Mouse (Mus musculus) CH12.LX (cell line): Measurements from ENCODE around the gene Fermt1. TPM values are rescaled to one million over a fixed set of nuclear protein-coding genes. Genes with fewer than 3 reads are reported as not detected.

ENCODE experiments used
- DNase-seq: peaks from one replicate; pipeline ENCODE4 v3.0.0-alpha.2; 2013; ENCODE audit errors: extremely low read depth
- H3K27ac ChIP-seq: 2 replicates; pipeline ENCODE4 v1.5.1; 2012; ENCODE audit warnings: low read depth, mild to moderate bottlenecking, control low read depth, moderate library complexity; ENCODE audit not compliant: insufficient read depth
- H3K27me3 ChIP-seq: replicated peaks from 2 replicates; pipeline ENCODE3; 2012; ENCODE audit warnings: inconsistent platforms
- H3K36me3 ChIP-seq, 2 experiments: replicated peaks in 1 of 2; 2 replicates each; pipeline versions ENCODE3 to v1.6.1; 2012; ENCODE audit warnings: inconsistent platforms in 1 of 2, low read length in 1 of 2, mild to moderate bottlenecking in 1 of 2, mixed read lengths in 1 of 2, moderate library complexity in 1 of 2; ENCODE audit not compliant: control insufficient read depth in 1 of 2, insufficient read depth in 1 of 2
- H3K4me1 ChIP-seq, 2 experiments: 2 replicates each; pipeline ENCODE4 v1.6.1; 2012; ENCODE audit warnings: inconsistent platforms in 1 of 2, moderate library complexity in 1 of 2; ENCODE audit not compliant: insufficient read depth in 2 of 2, control insufficient read depth in 1 of 2
- H3K4me2 ChIP-seq: 2 replicates; pipeline ENCODE4 v1.6.1; 2012; ENCODE audit warnings: low read depth, mild to moderate bottlenecking, control low read depth; ENCODE audit not compliant: poor library complexity, insufficient read depth, severe bottlenecking
- H3K4me3 ChIP-seq, 3 experiments: fragments of 150-350 bp in 1 of 3; sonication (generic) in 1 of 3; replicated peaks in 1 of 3; 2 replicates each; pipeline versions ENCODE3 to v1.5.1; 2011 to 2012; ENCODE audit warnings: low read depth in 2 of 3, low read length in 2 of 3, mild to moderate bottlenecking in 2 of 3, moderate library complexity in 2 of 3, control low read depth in 1 of 3, improper control_type of control experiment in 1 of 3, inconsistent platforms in 1 of 3, mixed read lengths in 1 of 3; ENCODE audit not compliant: poor library complexity in 1 of 3
- H3K79me2 ChIP-seq: replicated peaks from 2 replicates; pipeline ENCODE4 v1.6.1; 2012; ENCODE audit warnings: mild to moderate bottlenecking, moderate library complexity; ENCODE audit not compliant: control insufficient read depth, poor library complexity, insufficient read depth, severe bottlenecking; ENCODE audit errors: extremely low read depth
- H3K9ac ChIP-seq: 2 replicates; pipeline ENCODE4 v1.6.1; 2012; ENCODE audit warnings: low read depth, mild to moderate bottlenecking, control low read depth, moderate library complexity; ENCODE audit not compliant: insufficient read depth
- H3K9me3 ChIP-seq: replicated peaks from 2 replicates; pipeline ENCODE3; 2012; ENCODE audit warnings: low read length, inconsistent platforms, mixed read lengths
- BHLHE40 ChIP-seq: IDR thresholded peaks from 2 replicates; pipeline ENCODE4 v1.6.1; 2011; ENCODE audit warnings: mild to moderate bottlenecking, low read depth, low read length, improper control_type of control experiment
- CHD1 ChIP-seq: IDR thresholded peaks from 2 replicates; pipeline ENCODE4 v1.6.1; 2012; ENCODE audit warnings: low read depth, low read length, improper control_type of control experiment, inconsistent platforms
- CTCF ChIP-seq, 2 experiments: IDR thresholded peaks in 1 of 2; conservative IDR thresholded peaks in 1 of 2; 2 replicates each; pipeline ENCODE4 v1.5.1; 2011 to 2012; ENCODE audit warnings: low read depth in 2 of 2, low read length in 2 of 2, improper control_type of control experiment in 1 of 2, inconsistent platforms in 1 of 2, mild to moderate bottlenecking in 1 of 2, moderate library complexity in 1 of 2
- ETS1 ChIP-seq: conservative IDR thresholded peaks from 2 replicates; pipeline ENCODE4 v1.6.1; 2012; ENCODE audit warnings: low read depth, mild to moderate bottlenecking, inconsistent platforms, low read length, improper control_type of control experiment, moderate library complexity
- GABPA ChIP-seq: IDR thresholded peaks from 2 replicates; pipeline ENCODE4 v1.6.1; 2012; ENCODE audit warnings: low read depth, low read length, improper control_type of control experiment, inconsistent platforms; ENCODE audit not compliant: insufficient replicate concordance
- MAFK ChIP-seq: IDR thresholded peaks from 2 replicates; pipeline ENCODE4 v1.6.1; 2011; ENCODE audit warnings: low read length, improper control_type of control experiment; ENCODE audit not compliant: insufficient replicate concordance
- NELFE ChIP-seq: IDR thresholded peaks from 2 replicates; pipeline ENCODE4 v1.6.1; 2011; ENCODE audit warnings: low read depth, low read length, improper control_type of control experiment
- POLR2A ChIP-seq: IDR thresholded peaks from 2 replicates; pipeline ENCODE4 v1.6.1; 2011; ENCODE audit warnings: low read depth, mild to moderate bottlenecking, improper control_type of control experiment, low read length
- POLR2AphosphoS2 ChIP-seq: IDR thresholded peaks from 2 replicates; pipeline ENCODE4 v1.6.1; 2011; ENCODE audit warnings: low read depth, low read length, improper control_type of control experiment
- RAD21 ChIP-seq: IDR thresholded peaks from 2 replicates; pipeline ENCODE4 v1.6.1; 2011; ENCODE audit warnings: low read depth, mild to moderate bottlenecking, low read length, improper control_type of control experiment, moderate library complexity
- SMC3 ChIP-seq: IDR thresholded peaks from 2 replicates; pipeline ENCODE4 v1.6.1; 2011; ENCODE audit warnings: low read depth, low read length, improper control_type of control experiment
- TCF12 ChIP-seq: IDR thresholded peaks from 2 replicates; pipeline ENCODE4 v1.6.1; 2014; ENCODE audit warnings: low read depth, mild to moderate bottlenecking, inconsistent platforms, low read length, improper control_type of control experiment
- UBTF ChIP-seq: IDR thresholded peaks from 2 replicates; pipeline ENCODE4 v1.6.1; 2012; ENCODE audit warnings: low read depth, mild to moderate bottlenecking, inconsistent platforms, low read length, improper control_type of control experiment, moderate library complexity
- ZNF384 ChIP-seq: IDR thresholded peaks from 2 replicates; pipeline ENCODE4 v1.6.1; 2012; ENCODE audit warnings: low read depth, low read length, improper control_type of control experiment, inconsistent platforms
- dilution Hi-C: fragments of 300-500 bp; cut with MboI; formaldehyde crosslinking; loops from 2 replicates; pipeline ENCODE4 v1.14.3; 2020; ENCODE audit warnings: low sequenced_read_pairs; ENCODE audit not compliant: extremely low pct_unique_long_range_greater_than_20kb, extremely low pct_ligation_motif_present
- in situ Hi-C: fragments of 300-500 bp; cut with MboI; formaldehyde crosslinking; loops from 3 replicates; pipeline ENCODE4 v1.14.3; 2019; ENCODE audit warnings: low sequenced_read_pairs, low pct_ligation_motif_present, low pct_unique_long_range_greater_than_20kb, mixed read lengths
- polyA plus RNA-seq: library from polyadenylated mRNA; unstranded; fragments of >175 nt; gene quantifications from 2 replicates; pipeline ENCODE4 v1.2.1, GENCODE M21; 2012; ENCODE audit warnings: low read depth; ENCODE audit not compliant: insufficient read length
- total RNA-seq, 2 experiments: library from RNA; depleted of rRNA; stranded (reverse); fragments of 300-350 nt in 1 of 2; fragments of >200 nt in 1 of 2; gene quantifications; 2 replicates each; pipeline ENCODE4 v1.2.3; 2012 to 2014

Gene Fermt1
- total and polyA plus RNA-seq, 3 experiments = not detected

DNA sequence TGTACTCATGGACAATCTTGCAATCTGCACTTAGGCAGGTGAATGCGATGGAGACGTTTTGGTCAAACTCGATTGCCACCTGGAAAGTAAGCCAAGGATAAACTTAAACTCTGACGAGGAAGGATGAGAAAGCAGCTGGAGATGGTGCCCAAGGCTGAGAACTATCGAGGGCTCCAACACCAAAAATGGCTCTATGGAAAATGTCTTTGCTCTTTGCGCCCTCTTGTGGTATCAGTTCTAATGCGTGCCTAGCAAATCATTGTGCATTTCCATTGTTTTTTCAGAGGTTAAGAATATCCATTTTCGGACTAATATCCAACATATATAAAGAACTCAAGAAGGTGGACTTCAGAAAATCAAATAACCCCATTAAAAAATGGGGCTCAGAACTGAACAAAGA, 38.9 kb downstream of the Fermt1 start (continued):
- TF ChIP-seq GABPA = no peak
- 0 out of 2 replicates have a peak, but pooled peaks have one; percentile 19 for TF ChIP-seq ZNF384
- no peak for TF ChIP-seq MAFK
- TF ChIP-seq BHLHE40 = peak; percentile 18; the same call in 1 of the 2 replicates

DNA sequence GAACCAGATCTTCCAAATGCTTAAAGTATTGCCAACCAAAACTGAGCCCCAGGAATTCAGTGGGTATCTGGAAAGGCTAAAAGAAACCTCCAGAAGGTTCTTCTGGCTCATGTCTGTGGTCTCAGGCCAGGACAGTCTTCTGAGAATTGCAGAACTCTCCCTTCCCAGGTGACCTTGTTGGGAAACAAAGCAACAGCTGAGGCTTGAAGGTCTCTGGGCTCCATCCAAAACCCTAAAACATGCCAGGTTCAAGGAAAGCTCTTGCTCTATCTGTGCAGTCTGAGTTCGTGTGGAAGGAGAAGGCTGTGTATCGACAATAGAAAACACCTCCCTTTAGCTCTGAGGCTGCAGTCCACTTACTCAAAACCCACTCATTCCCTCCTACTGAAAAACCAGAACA, 40.7 kb downstream of the Fermt1 start:
- Histone ChIP-seq H3K4me1 (peaks cover 0 to 11% of the 10 kb centered on the region in 2 experiments; a peak in 2 of 4 replicates), H3K4me2 (no peak overlapping the region)
- in situ Hi-C loops (loop anchor here (5.0 to 25.0 kb wide), 3 partner anchors 58 to 593 kb away; partner anchors contain the start of gene Crls1), dilution Hi-C loops (no loop called here)
- TF ChIP-seq ETS1 (no peak), CHD1 (no peak), POLR2A (no peak), UBTF (no peak), TCF12 (no peak)
- TF ChIP-seq, all 38 proteins: peak for 0
- H3K9ac ChIP-seq = no peak overlapping the region
- no peak overlapping the region for H3K4me3 ChIP-seq
- H3K27me3 ChIP-seq = peaks cover 12% of the 10 kb centered on the region
- H3K27ac ChIP-seq = no peak overlapping the region
- no peaks in the 10 kb centered on the region for H3K9me3 ChIP-seq
- DNase-seq = no peak
- H3K36me3 ChIP-seq = no peaks in the 10 kb centered on the region
- H3K79me2 ChIP-seq = no peaks in the 10 kb centered on the region

DNA sequence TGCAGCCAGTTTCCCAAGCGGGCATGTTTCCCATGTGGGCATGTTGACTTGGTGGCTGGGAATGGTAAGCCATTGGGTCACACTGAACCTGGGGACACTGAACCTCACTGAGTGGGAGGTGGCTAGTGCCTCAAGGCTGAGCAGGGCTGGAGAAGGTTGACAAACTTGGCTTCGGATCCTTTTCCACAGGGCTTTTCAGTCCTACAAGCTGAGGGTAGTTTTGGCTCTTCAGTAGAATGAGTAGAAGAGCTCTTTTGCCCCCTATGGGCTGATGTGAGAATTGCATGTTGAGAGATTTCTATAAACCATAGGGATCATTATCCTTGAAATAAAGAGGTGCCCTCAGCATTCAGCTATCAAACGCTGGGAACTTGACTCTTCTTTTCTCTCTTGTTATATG, 42.2 kb downstream of the Fermt1 start:
- Histone ChIP-seq H3K36me3 (no peaks in the 10 kb centered on the region), H3K4me2 (no peak overlapping the region), H3K4me3 (no peak overlapping the region), H3K9ac (no peak overlapping the region), H3K79me2 (no peaks in the 10 kb centered on the region), H3K27ac (no peak overlapping the region), H3K4me1 (peaks cover 0 to 11% of the 10 kb centered on the region in 2 experiments; a peak in 2 of 4 replicates), H3K27me3 (peaks cover 8% of the 10 kb centered on the region), H3K9me3 (no peaks in the 10 kb centered on the region)
- peak; percentile 63 for DNase-seq
- in situ Hi-C loops = loop anchor here (5.0 to 25.0 kb wide), 3 partner anchors 56 to 591 kb away; partner anchors contain the start of gene Crls1
- TF ChIP-seq RAD21 (peak; percentile 88), NELFE (no peak), POLR2AphosphoS2 (no peak), CTCF (conservative IDR thresholded peaks at IDR 0.05 in 1 of 2, IDR thresholded peaks at IDR 0.05 in 1 of 2; ENCODE audit: low read depth in 2 of 2, low read length in 2 of 2) (peak; percentile 83 to 85), SMC3 (peak; percentile 46)
- dilution Hi-C loops = no loop called here
